In genomic region chr17:32434324-32434723, GRCm38 (mm10) we compare ENCODE assay signal across 18 mouse cellular contexts. TPM values are rescaled to one million over a fixed set of nuclear protein-coding genes. Genes with fewer than 3 reads are reported as not detected.
"Had no signal": no experiment of that assay in that cellular context is flagged by ENCODE, and none has a peak within 500 bp of the region (broad histone marks: within the 10 kb centered on the region; RNA-seq: fewer than 3 reads in every experiment).

No protein-coding gene starts in this region.

- H3K4me1 ChIP-seq: kidney, embryonic 15.5 days; limb, embryonic 12.5 days; liver, embryonic 13.5 days; midbrain, embryonic 12.5 days; neural tube, embryonic 13.5 days; stomach, embryonic 15.5 days had no signal

- H3K4me2 ChIP-seq: kidney, embryonic 15.5 days; limb, embryonic 12.5 days; liver, embryonic 13.5 days; midbrain, embryonic 12.5 days; neural tube, embryonic 13.5 days; stomach, embryonic 15.5 days had no signal

- H3K27ac ChIP-seq: kidney, embryonic 15.5 days; layer of hippocampus, adult 2 months; limb, embryonic 12.5 days; liver, embryonic 13.5 days; macrophage; midbrain, embryonic 12.5 days; neural tube, embryonic 13.5 days; stomach, embryonic 15.5 days had no signal

- H3K9me3 ChIP-seq: kidney, embryonic 15.5 days; limb, embryonic 12.5 days; liver, embryonic 13.5 days; megakaryocyte, embryonic 14.5 days; midbrain, embryonic 12.5 days; neural tube, embryonic 13.5 days; stomach, embryonic 15.5 days had no signal

- H3K4me3 ChIP-seq: kidney, embryonic 15.5 days; layer of hippocampus, adult 2 months; limb, embryonic 12.5 days; liver, embryonic 13.5 days; megakaryocyte, embryonic 14.5 days; midbrain, embryonic 12.5 days; neural tube, embryonic 13.5 days; stomach, embryonic 15.5 days had no signal

- DNase-seq: kidney, adult 2 months; kidney, postnatal 36 days; liver; liver, embryonic 13.5 days; retina, postnatal 1 day; right cerebral cortex, postnatal 4 days; spleen, adult 18-20 months; thymus, adult 2 months; thymus, postnatal 36 days had no signal

- ATAC-seq: midbrain, embryonic 16.5 days had no signal

- H3K9ac ChIP-seq: kidney, embryonic 15.5 days; limb, embryonic 12.5 days; liver, embryonic 13.5 days; midbrain, embryonic 12.5 days; neural tube, embryonic 13.5 days; stomach, embryonic 15.5 days had no signal

- H3K36me3 ChIP-seq: kidney, embryonic 15.5 days; limb, embryonic 12.5 days; liver, embryonic 13.5 days; midbrain, embryonic 12.5 days; neural tube, embryonic 13.5 days; stomach, embryonic 15.5 days had no signal

- H3K27me3 ChIP-seq: kidney, embryonic 15.5 days; limb, embryonic 12.5 days; liver, embryonic 13.5 days; midbrain, embryonic 12.5 days; neural tube, embryonic 13.5 days; stomach, embryonic 15.5 days had no signal

RNA-seq across cellular contexts. Expression of gene Pglyrp2, which starts 10.4 kb away (rescaled TPM):
- polyA plus RNA-seq: kidney, embryonic 15.5 days; limb, embryonic 12.5 days; macrophage; midbrain, embryonic 12.5 days; midbrain, embryonic 16.5 days; neural tube, embryonic 13.5 days had no signal

RNA-seq across cellular contexts. Expression of gene Cyp4f39, which starts 18.2 kb away (rescaled TPM):
- polyA plus RNA-seq: limb, embryonic 12.5 days had no signal
